Mouse (Mus musculus) brain, embryonic 14.5 days (tissue): ENCODE data around the gene Rbmx.

Experiments used
- CTCF ChIP-seq: fragments of 200-500 bp; IDR thresholded peaks from 2 replicates; pipeline ENCODE4 v1.5.1; 2012; ENCODE audit warnings: inconsistent platforms, mild to moderate bottlenecking, moderate library complexity, borderline replicate concordance; ENCODE audit not compliant: insufficient read depth, insufficient read length; ENCODE audit errors: extremely low read depth
- POLR2A ChIP-seq: fragments of 200-500 bp; IDR thresholded peaks from 2 replicates; pipeline ENCODE4 v1.6.1; 2012; ENCODE audit warnings: mild to moderate bottlenecking, inconsistent platforms, borderline replicate concordance; ENCODE audit not compliant: poor library complexity, insufficient read depth, insufficient read length, severe bottlenecking; ENCODE audit errors: extremely low read depth

- no peak for TF ChIP-seq CTCF
- TF ChIP-seq POLR2A: no peak
Measured at GRCm38 (mm10) chrX:57359316-57359715, 33.5 kb downstream of the Rbmx start.
